Mouse (Mus musculus): ENCODE measurements at regions not wholly inside any gene's neighbourhood (a gene's known extent, or its start where the extent isn't known, plus 50 kb on each side); places are given as distances from the start of the nearest gene placed in this dataset.

GRCm38 (mm10) chr19:14259223-14259622, 338.6 kb downstream of the Tle4 start:
- no peak for TF ChIP-seq CTCF (IDR thresholded peaks at IDR 0.05; ENCODE audit: low read depth, low read length)
- no peak for TF ChIP-seq GATA1 (IDR thresholded peaks at IDR 0.05; ENCODE audit: borderline replicate concordance, low read length)

Measured in G1E (cell line).